Mouse (Mus musculus): ENCODE data around the gene 1700016D06Rik. TPM values are rescaled to one million over a fixed set of nuclear protein-coding genes. Genes with fewer than 3 reads are reported as not detected.

The 1700016D06Rik gene
- polyA plus RNA-seq, 1 experiment from 2014 or later, result 0.22 TPM

- WGBS, result 83% methylated on average over 4 of the region's 4 CpGs
These were observed 16.3 kb upstream of the 1700016D06Rik start for GRCm38 (mm10) chr8:11717194-11717593.

GRCm38 (mm10) chr8:11712244-11712643 lies 11.4 kb upstream of the 1700016D06Rik start:
- Histone ChIP-seq H3K27ac (no peak overlapping the region), H3K4me1 (replicated peaks) (peaks cover 25% of the 10 kb centered on the region), H3K9me3 (no peaks in the 10 kb centered on the region), H3K27me3 (ENCODE audit: insufficient read depth, poor library complexity, severe bottlenecking) (no peaks in the 10 kb centered on the region), H3K36me3 (no peaks in the 10 kb centered on the region), H3K4me3 (no peak overlapping the region)
- WGBS, result 84% methylated on average over 6 of the region's 6 CpGs
- peak; percentile 22 for DNase-seq (ENCODE audit: low spot score)

More at GRCm38 (mm10) chr8:11717194-11717593, 16.3 kb upstream of the 1700016D06Rik start:
- Histone ChIP-seq H3K27ac (no peak overlapping the region; the same call in 1 of the 2 replicates), H3K4me1 (replicated peaks) (0 out of 2 replicates have a peak, but pooled peaks cover 3% of the 10 kb centered on the region), H3K36me3 (no peaks in the 10 kb centered on the region), H3K4me3 (no peak overlapping the region), H3K27me3 (ENCODE audit: insufficient read depth, poor library complexity, severe bottlenecking) (no peaks in the 10 kb centered on the region), H3K9me3 (no peaks in the 10 kb centered on the region)
- DNase-seq (ENCODE audit: low spot score), result no peak

GRCm38 (mm10) chr8:11710415-11710814 lies 9.6 kb upstream of the 1700016D06Rik start:
- Histone ChIP-seq H3K36me3 (no peaks in the 10 kb centered on the region), H3K9me3 (no peaks in the 10 kb centered on the region), H3K4me3 (no peak overlapping the region), H3K27me3 (ENCODE audit: insufficient read depth, poor library complexity, severe bottlenecking) (no peaks in the 10 kb centered on the region), H3K27ac (no peak overlapping the region), H3K4me1 (replicated peaks) (peaks cover 22% of the 10 kb centered on the region)
- 54% methylated on average over 5 of the region's 5 CpGs for WGBS
- no peak for DNase-seq (ENCODE audit: low spot score)

- no peak for DNase-seq (ENCODE audit: low spot score)
- Histone ChIP-seq H3K4me3 (no peak overlapping the region), H3K36me3 (no peaks in the 10 kb centered on the region), H3K9me3 (no peaks in the 10 kb centered on the region), H3K27me3 (ENCODE audit: insufficient read depth, poor library complexity, severe bottlenecking) (no peaks in the 10 kb centered on the region), H3K27ac (no peak overlapping the region), H3K4me1 (replicated peaks) (peaks cover 22% of the 10 kb centered on the region)
- WGBS, result 79% methylated on average over 3 of the region's 3 CpGs
These were observed 8.7 kb upstream of the 1700016D06Rik start for GRCm38 (mm10) chr8:11709542-11709941.

DNA sequence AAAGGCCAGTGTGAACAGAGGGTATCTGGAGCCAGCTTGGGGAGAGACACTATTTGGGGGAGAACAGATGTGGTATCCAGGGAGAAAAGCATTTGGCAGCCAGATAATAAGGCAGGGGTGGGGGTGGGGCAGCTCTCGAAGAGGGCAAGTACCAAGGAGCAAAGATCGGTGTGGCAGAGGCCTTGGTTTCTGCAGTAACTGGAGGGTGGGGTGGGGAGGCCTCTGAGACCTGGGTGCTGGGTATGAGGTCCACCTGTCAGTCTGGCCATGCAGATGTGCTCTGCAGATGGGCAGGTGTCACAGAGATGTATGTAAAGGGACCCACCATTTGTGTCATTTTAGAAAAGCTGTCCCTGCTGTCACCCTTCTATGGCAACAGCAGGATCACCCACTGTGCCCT lies 8.0 kb upstream of the 1700016D06Rik start:
- H3K27me3 ChIP-seq (ENCODE audit: insufficient read depth, poor library complexity, severe bottlenecking), result no peaks in the 10 kb centered on the region
- no peak overlapping the region for H3K27ac ChIP-seq
- peaks cover 22% of the 10 kb centered on the region for H3K4me1 ChIP-seq (replicated peaks)
- H3K9me3 ChIP-seq, result no peaks in the 10 kb centered on the region
- DNase-seq (ENCODE audit: low spot score), result no peak
- 53% methylated on average over 2 of the region's 2 CpGs for WGBS
- no peak overlapping the region for H3K4me3 ChIP-seq
- no peaks in the 10 kb centered on the region for H3K36me3 ChIP-seq

- Histone ChIP-seq H3K4me1 (replicated peaks) (peaks cover 22% of the 10 kb centered on the region), H3K27ac (0 out of 2 replicates have a peak overlapping the region, but pooled peaks have one; percentile 40), H3K4me3 (no peak overlapping the region), H3K9me3 (no peaks in the 10 kb centered on the region), H3K36me3 (no peaks in the 10 kb centered on the region), H3K27me3 (ENCODE audit: insufficient read depth, poor library complexity, severe bottlenecking) (no peaks in the 10 kb centered on the region)
- DNase-seq (ENCODE audit: low spot score), result no peak
- 9% methylated on average over 3 of the region's 3 CpGs for WGBS
These were observed 6.8 kb upstream of the 1700016D06Rik start for GRCm38 (mm10) chr8:11707701-11708100.

- WGBS, result 90% methylated on average over 12 of the region's 12 CpGs
- H3K4me1 ChIP-seq (replicated peaks), result peaks cover 16% of the 10 kb centered on the region
- no peak for DNase-seq (ENCODE audit: low spot score)
These were observed 5.0 kb upstream of the 1700016D06Rik start for GRCm38 (mm10) chr8:11705818-11706217.

GRCm38 (mm10) chr8:11704716-11705420 lies 4.0 kb upstream of the 1700016D06Rik start:
- no peaks in the 10 kb centered on the region for H3K36me3 ChIP-seq
- H3K27me3 ChIP-seq (ENCODE audit: insufficient read depth, poor library complexity, severe bottlenecking), result peaks cover 2% of the 10 kb centered on the region; the same call in 1 of the 2 replicates
- no peaks in the 10 kb centered on the region for H3K9me3 ChIP-seq
- 68% methylated on average over 6 of the region's 6 CpGs for WGBS
- peaks cover 18% of the 10 kb centered on the region for H3K4me1 ChIP-seq (replicated peaks)
- DNase-seq (ENCODE audit: low spot score), result no peak
- no peak overlapping the region for H3K27ac ChIP-seq
- no peak overlapping the region for H3K4me3 ChIP-seq

More at GRCm38 (mm10) chr8:11705818-11706217, 5.0 kb upstream of the 1700016D06Rik start:
- H3K9me3 ChIP-seq, result no peaks in the 10 kb centered on the region
- H3K36me3 ChIP-seq, result no peaks in the 10 kb centered on the region
- no peaks in the 10 kb centered on the region for H3K27me3 ChIP-seq (ENCODE audit: insufficient read depth, poor library complexity, severe bottlenecking)
- H3K27ac ChIP-seq, result no peak overlapping the region
- no peak overlapping the region for H3K4me3 ChIP-seq

DNA sequence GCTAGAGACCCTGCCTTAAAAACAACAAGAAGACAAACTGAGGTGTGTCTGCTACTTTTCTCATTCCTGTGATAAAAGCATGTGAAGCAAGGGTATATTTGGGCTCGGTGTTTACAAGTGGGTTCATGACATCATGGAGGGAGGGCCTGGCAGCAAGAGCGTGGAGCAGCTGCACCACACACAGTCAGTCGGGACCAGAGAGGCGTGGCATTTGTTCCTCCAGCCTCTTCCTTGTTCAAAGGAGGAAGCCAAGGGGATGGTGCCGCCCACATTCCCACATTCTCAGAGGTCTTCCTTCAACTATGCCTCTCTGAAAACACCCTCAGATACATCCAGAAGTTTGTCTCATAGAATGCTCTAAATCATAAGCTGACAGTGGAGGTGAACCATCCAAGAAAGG lies 2.9 kb upstream of the 1700016D06Rik start:
- Histone ChIP-seq H3K36me3 (no peaks in the 10 kb centered on the region), H3K4me1 (replicated peaks) (peaks cover 18% of the 10 kb centered on the region), H3K27ac (no peak overlapping the region), H3K27me3 (ENCODE audit: insufficient read depth, poor library complexity, severe bottlenecking) (peaks cover 7% of the 10 kb centered on the region; the same call in 1 of the 2 replicates), H3K9me3 (no peaks in the 10 kb centered on the region), H3K4me3 (no peak overlapping the region)
- 86% methylated on average over 5 of the region's 5 CpGs for WGBS
- no peak for DNase-seq (ENCODE audit: low spot score)

- no peak for DNase-seq (ENCODE audit: low spot score)
- no peak overlapping the region for H3K27ac ChIP-seq
- H3K36me3 ChIP-seq, result no peaks in the 10 kb centered on the region
- H3K27me3 ChIP-seq (ENCODE audit: insufficient read depth, poor library complexity, severe bottlenecking), result peaks cover 7% of the 10 kb centered on the region; the same call in 1 of the 2 replicates
- peaks cover 7% of the 10 kb centered on the region for H3K4me1 ChIP-seq (replicated peaks)
- H3K9me3 ChIP-seq, result no peaks in the 10 kb centered on the region
- no peak overlapping the region for H3K4me3 ChIP-seq
- WGBS, result 84% methylated on average over 6 of the region's 6 CpGs
These were observed 565 bp upstream of the 1700016D06Rik start for GRCm38 (mm10) chr8:11701428-11701827.

- H3K4me3 ChIP-seq, result peak overlapping the region; percentile 40
These were observed 517 bp downstream of the 1700016D06Rik start for GRCm38 (mm10) chr8:11700060-11701032.

GRCm38 (mm10) chr8:11699442-11700001 lies 1.3 kb downstream of the 1700016D06Rik start:
- Histone ChIP-seq H3K27ac (no peak overlapping the region), H3K9me3 (no peaks in the 10 kb centered on the region), H3K27me3 (ENCODE audit: insufficient read depth, poor library complexity, severe bottlenecking) (peaks cover 7% of the 10 kb centered on the region; the same call in 1 of the 2 replicates), H3K4me3 (no peak overlapping the region), H3K36me3 (no peaks in the 10 kb centered on the region), H3K4me1 (replicated peaks) (peaks cover 7% of the 10 kb centered on the region)
- DNase-seq (ENCODE audit: low spot score), result no peak
- 82% methylated on average over 5 of the region's 5 CpGs for WGBS

More at GRCm38 (mm10) chr8:11700060-11701032, 517 bp downstream of the 1700016D06Rik start:
- Histone ChIP-seq H3K27ac (peak overlapping the region; percentile 59; the same call in 1 of the 2 replicates), H3K4me1 (replicated peaks) (peaks cover 7% of the 10 kb centered on the region), H3K9me3 (no peaks in the 10 kb centered on the region), H3K36me3 (no peaks in the 10 kb centered on the region), H3K27me3 (ENCODE audit: insufficient read depth, poor library complexity, severe bottlenecking) (peaks cover 7% of the 10 kb centered on the region; the same call in 1 of the 2 replicates)
- 40% methylated on average over 26 of the region's 26 CpGs for WGBS
- DNase-seq (ENCODE audit: low spot score), result peak; percentile 82

All from hindbrain, embryonic 10.5 days (tissue).